Mouse (Mus musculus) naive thymus-derived CD4-positive, alpha-beta T cell, adult 2 months (primary cell): ENCODE results near the gene Ppp6r1.

ENCODE experiments used
- DNase-seq: peaks from one replicate; pipeline ENCODE4 v3.0.0-alpha.2; 2011; ENCODE audit warnings: low read depth

Ppp6r1 gene

GRCm38 (mm10) chr7:4658912-4659551 lies at the start of gene Ppp6r1:
Ppp6r1 (minus strand) TSS chr7:4659019.
- DNase-seq: peak; percentile 98

GRCm38 (mm10) chr7:4705098-4705497 lies 46.3 kb upstream of the Ppp6r1 start:
- peak; percentile 41 for DNase-seq

- DNase-seq: no peak
These were observed 44.4 kb upstream of the Ppp6r1 start for GRCm38 (mm10) chr7:4703195-4703594.

GRCm38 (mm10) chr7:4702334-4702733 lies 43.5 kb upstream of the Ppp6r1 start:
- DNase-seq: no peak

GRCm38 (mm10) chr7:4693004-4693403 lies 34.2 kb upstream of the Ppp6r1 start:
- no peak for DNase-seq

- DNase-seq: no peak
These were observed 32.3 kb upstream of the Ppp6r1 start for GRCm38 (mm10) chr7:4690951-4691653.

- no peak for DNase-seq
These were observed 31.6 kb upstream of the Ppp6r1 start, which contains the start of gene Brsk1 for GRCm38 (mm10) chr7:4690387-4690786. Brsk1 (plus strand) TSS chr7:4690604.

- DNase-seq: peak; percentile 99
These were observed 26.0 kb upstream of the Ppp6r1 start, which contains the start of gene Hspbp1 for GRCm38 (mm10) chr7:4684632-4685417. Hspbp1 (minus strand) TSS chr7:4685068.

- no peak for DNase-seq
These were observed 25.4 kb upstream of the Ppp6r1 start for GRCm38 (mm10) chr7:4684203-4684602.

- no peak for DNase-seq
These were observed 24.5 kb upstream of the Ppp6r1 start for GRCm38 (mm10) chr7:4683307-4683706.

GRCm38 (mm10) chr7:4675200-4675599 lies 16.4 kb upstream of the Ppp6r1 start:
- no peak for DNase-seq

GRCm38 (mm10) chr7:4674114-4674731 lies 15.4 kb upstream of the Ppp6r1 start:
- peak; percentile 60 for DNase-seq

- DNase-seq: no peak
These were observed 13.1 kb upstream of the Ppp6r1 start for GRCm38 (mm10) chr7:4671956-4672355.

- DNase-seq: no peak
These were observed 11.9 kb upstream of the Ppp6r1 start for GRCm38 (mm10) chr7:4670655-4671255.

GRCm38 (mm10) chr7:4669156-4669555 lies 10.3 kb upstream of the Ppp6r1 start:
- DNase-seq: no peak

GRCm38 (mm10) chr7:4668506-4668905 lies 9.7 kb upstream of the Ppp6r1 start:
- no peak for DNase-seq

GRCm38 (mm10) chr7:4666871-4667270 lies 8.1 kb upstream of the Ppp6r1 start:
- no peak for DNase-seq

- peak; percentile 59 for DNase-seq
These were observed 4.9 kb upstream of the Ppp6r1 start for GRCm38 (mm10) chr7:4663742-4664141.

- no peak for DNase-seq
These were observed 4.4 kb upstream of the Ppp6r1 start for GRCm38 (mm10) chr7:4663179-4663578.

GRCm38 (mm10) chr7:4659911-4660443 lies 1.2 kb upstream of the Ppp6r1 start:
- no peak for DNase-seq

GRCm38 (mm10) chr7:4658128-4658907 lies 501 bp downstream of the Ppp6r1 start:
- DNase-seq: peak; percentile 58
